13 mouse cellular contexts compared by ENCODE assay signal in the genomic region with DNA sequence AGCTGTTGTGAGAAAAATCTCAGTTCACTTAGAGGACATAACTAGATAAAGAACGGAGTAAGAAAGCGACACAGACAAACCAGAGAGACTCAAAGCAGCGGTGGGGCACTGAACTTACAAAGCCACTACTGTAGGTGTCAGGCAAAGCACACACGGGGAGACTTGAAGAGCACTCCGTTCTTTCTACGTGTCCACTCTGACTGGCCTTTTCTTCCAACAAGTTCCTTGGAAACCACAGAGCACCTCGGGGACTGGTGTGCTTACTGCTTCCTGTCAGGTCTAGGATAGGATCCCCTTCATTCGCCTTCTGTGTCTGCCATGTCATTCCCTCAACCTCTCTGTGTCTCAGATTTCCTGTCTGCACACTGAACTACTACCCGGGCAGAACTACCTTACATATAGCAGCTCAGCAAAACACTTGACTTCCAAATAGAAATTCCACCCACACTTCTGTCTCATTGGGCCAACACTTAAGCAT.
DNase-seq lines count a peak whose midpoint lies in the region; ATAC-seq and TF ChIP-seq lines count a peak whose summit lies in the region.
"Had no signal": no experiment of that assay in that cellular context is flagged by ENCODE, and none has a peak within 500 bp of the region (broad histone marks: within the 10 kb centered on the region; RNA-seq: fewer than 3 reads in every experiment).

No protein-coding gene starts in this region.

- peak overlapping the region; percentile 68 for H3K27ac ChIP-seq in lung, postnatal 0 days (ENCODE audit: low read length)
- H3K27ac ChIP-seq: liver, embryonic 13.5 days had no signal

- no peaks in the 10 kb centered on the region for H3K27me3 ChIP-seq in lung, postnatal 0 days (replicated peaks; ENCODE audit: insufficient read depth, low read length)
- H3K27me3 ChIP-seq: liver, embryonic 13.5 days had no signal

- 40% methylated on average over 9 of the region's 9 CpGs for WGBS in lung, postnatal 0 days

- peaks cover 3% of the 10 kb centered on the region; the same call in 1 of the 2 replicates for H3K4me1 ChIP-seq in lung, postnatal 0 days (ENCODE audit: insufficient read depth, low read depth, low read length)
- H3K4me1 ChIP-seq: liver, embryonic 13.5 days had no signal

- no peak for TF ChIP-seq EP300 in lung, postnatal 0 days (IDR thresholded peaks at IDR 0.05)

- no peak overlapping the region for H3K4me3 ChIP-seq in lung, postnatal 0 days (ENCODE audit: low read depth, low read length)
- H3K4me3 ChIP-seq: liver, embryonic 13.5 days had no signal

- H3K9me3 ChIP-seq in lung, postnatal 0 days (ENCODE audit: low read length): no peaks in the 10 kb centered on the region
- H3K9me3 ChIP-seq: liver, embryonic 13.5 days had no signal

- peak; percentile 39 for DNase-seq in embryo, embryonic 10.5 days (ENCODE audit: low spot score)
- no peak for DNase-seq in embryo, embryonic 9.5 days (ENCODE audit: extremely low spot score)
- peak; percentile 44 for DNase-seq in kidney, adult 9 months
- no peak for DNase-seq in kidney, adult 11 months
- peak; percentile 59 for DNase-seq in lung, postnatal 0 days (ENCODE audit: low spot score)
- no peak for DNase-seq in thymus, postnatal 10 days (ENCODE audit: low spot score in 2 of 2)
- no peak for DNase-seq in layer of hippocampus, postnatal 36 days
- DNase-seq: cerebellum, adult 8-10 months; gastrocnemius, postnatal 10 days; liver, embryonic 13.5 days had no signal

- peak; percentile 40 for TF ChIP-seq CTCF in lung, postnatal 0 days (IDR thresholded peaks at IDR 0.05)

- peak overlapping the region; percentile 41 for H3K4me2 ChIP-seq in lung, postnatal 0 days (replicated peaks; ENCODE audit: low read depth, low read length)
- H3K4me2 ChIP-seq: liver, embryonic 13.5 days had no signal

- H3K9ac ChIP-seq in lung, postnatal 0 days (replicated peaks; ENCODE audit: low read depth): no peak overlapping the region
- H3K9ac ChIP-seq: liver, embryonic 13.5 days had no signal

- peak; percentile 57 for ATAC-seq in granulocyte monocyte progenitor cell, adult 5-6 weeks (replicated peaks; ENCODE audit: poor library complexity, severe bottlenecking)
- peak; percentile 72 for ATAC-seq in lung, postnatal 0 days
- ATAC-seq: hindbrain, embryonic 16.5 days had no signal

- no peaks in the 10 kb centered on the region for H3K36me3 ChIP-seq in lung, postnatal 0 days (ENCODE audit: insufficient read depth, low read length)
- H3K36me3 ChIP-seq: G1E; liver, embryonic 13.5 days had no signal

Comparison
In these comparisons a context has a peak if more than half of its experiments do, and no peak if none do; other contexts are left out.
1. DNase-seq: peak in embryo, embryonic 10.5 days (single experiment), kidney, adult 9 months (single experiment) and lung, postnatal 0 days (single experiment); none in embryo, embryonic 9.5 days (single experiment), kidney, adult 11 months (single experiment), thymus, postnatal 10 days (0 of 2) and layer of hippocampus, postnatal 36 days (0 of 2).